Mouse (Mus musculus): ENCODE data around the gene Ceacam3.
"Not testable (repeated sequence)": the region's sequence is repeated elsewhere in the genome, so short reads cannot be mapped to it uniquely, and the experiment has no call there.

The Ceacam3 gene

DNA sequence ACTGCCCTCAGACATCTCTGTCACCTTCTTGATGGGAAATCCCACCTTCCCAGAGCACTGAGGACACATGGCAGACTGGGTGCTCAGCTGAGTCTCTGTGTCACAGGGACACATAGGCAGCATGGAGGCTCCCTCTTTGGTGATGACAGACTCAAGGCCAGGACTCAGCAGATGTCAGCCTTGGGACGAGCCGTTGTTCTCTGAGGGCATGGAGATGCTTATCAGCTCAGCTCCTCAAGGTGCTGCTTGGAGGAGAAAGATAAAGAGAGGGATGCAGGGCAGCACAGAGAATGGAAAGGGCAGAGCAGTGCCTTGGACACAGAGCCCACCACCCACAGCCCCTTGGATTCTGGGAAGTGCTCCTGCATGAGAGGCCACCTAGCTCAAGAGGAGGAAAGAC, at the start of gene Ceacam3:
Gene Ceacam3 (plus strand): TSS at position 352 of the 400 bp plus-strand sequence.
- no peak for DNase-seq (ENCODE audit: low spot score)

DNA sequence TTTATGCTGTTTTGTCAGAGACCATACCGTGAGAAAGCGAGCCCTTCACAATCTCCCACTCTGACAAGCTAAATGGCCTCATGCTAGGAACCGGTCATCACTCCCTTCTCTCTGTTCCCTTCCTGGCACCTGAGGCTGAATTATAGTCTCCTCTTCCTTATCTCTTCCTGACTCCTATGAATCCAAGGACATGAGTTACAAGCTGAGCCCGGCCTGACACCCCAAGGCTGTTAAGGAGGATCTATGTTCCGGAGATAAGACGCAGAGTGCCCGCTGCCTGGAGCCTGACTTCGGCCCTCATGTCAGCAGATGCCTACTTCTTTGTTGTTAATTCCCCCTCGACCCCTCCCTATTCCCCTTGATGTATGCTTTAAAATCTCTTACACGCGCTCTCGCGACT, 48.5 kb upstream of the Ceacam3 start:
- not testable (repeated sequence) for DNase-seq (ENCODE audit: low spot score)

DNA sequence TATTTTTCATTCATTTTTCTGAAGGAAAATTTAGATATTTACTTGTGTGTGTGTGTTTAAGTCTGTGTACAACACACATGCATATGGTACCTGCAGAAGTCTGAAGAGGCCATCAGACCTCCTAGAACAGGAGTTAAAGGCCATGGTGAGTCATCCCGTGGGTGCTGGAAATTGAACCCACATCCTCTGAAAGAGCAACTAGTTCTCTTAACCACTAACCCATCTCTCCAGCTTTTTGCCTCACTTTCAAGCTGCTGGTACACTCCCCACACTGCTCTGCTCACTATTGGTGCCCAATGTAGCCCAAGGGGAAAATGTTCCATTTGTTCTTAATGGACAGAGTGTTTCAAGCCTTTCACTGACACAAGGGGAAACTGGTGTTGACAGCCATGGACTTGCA, 14.8 kb upstream of the Ceacam3 start:
- no peak for DNase-seq (ENCODE audit: low spot score)

DNA sequence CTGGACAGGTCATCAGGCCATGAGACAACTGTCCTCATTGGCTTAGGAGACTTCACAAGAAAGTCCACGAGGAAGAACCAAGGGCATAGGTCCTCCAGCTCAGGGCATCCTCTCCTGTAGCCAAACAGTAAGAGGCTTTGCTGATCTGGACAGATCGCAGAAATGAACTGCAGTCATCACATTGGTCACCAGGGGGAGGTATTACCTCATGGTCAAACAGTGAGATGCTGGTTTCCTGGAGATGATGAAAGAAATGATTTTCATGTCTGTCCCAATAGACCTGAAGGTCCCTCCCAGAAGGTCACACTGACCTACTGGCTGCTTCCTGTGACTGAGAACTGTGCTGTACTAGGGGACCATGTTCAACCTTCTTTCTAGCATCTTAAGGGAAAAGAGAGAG, 5.6 kb downstream of the Ceacam3 start:
- DNase-seq (ENCODE audit: low spot score): peak; percentile 3

DNA sequence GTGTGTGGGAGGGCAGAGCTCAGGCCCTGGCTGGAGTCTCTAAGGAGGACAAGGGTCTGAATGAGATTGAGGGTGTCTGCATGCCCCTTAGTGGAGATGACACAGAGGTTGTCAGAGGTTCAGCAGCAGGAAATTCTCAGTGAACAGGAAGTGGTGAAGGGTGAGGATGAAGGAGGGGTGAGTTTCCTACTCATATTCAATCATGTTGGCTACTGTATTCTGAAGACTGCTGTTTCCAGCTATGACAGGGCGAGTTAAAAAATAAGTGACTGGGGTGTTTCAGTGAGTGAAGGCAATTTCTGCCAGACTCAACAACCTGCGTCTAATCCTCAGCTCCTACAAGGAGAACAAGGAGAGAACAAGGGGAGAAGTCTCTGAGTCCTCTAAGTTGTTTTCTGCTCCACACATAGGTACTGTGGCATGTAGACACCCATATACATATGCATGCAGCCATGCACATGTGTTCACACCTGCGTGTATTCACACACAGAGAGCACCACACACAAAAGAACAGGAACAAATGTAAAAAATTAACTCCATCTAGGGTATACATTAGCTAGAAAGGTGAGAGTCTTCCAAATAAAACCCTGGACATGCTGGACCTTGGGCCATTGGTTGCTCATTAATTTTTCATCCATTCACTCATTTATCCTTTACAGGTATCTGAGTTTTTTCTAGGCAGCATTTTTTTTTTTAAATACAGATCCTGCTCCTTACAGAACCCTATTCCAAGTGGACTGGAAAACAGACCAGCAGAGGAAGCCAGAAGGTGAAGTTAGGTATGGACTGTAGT, 7.0 kb downstream of the Ceacam3 start:
- no peak for DNase-seq (ENCODE audit: low spot score)

DNA sequence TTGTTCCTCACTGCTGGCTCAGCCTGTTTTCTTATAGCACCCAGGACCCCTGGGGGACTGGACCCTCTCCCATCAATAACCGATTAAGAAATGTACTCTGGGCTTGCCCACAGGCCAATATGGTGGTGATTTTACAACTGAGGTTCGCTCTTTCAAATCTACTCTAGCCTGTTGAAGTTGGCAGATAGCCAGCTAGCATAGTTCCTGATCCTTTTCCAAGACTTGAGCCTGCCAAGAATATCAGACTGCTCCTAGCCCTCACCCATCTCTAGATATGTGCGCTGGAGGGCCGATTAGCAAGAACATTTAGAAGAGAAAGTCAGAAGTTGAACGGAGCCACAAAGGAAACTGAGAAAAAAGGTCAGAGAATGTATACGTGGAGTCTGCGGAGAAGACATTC, 8.9 kb downstream of the Ceacam3 start:
- no peak for DNase-seq (ENCODE audit: low spot score)

DNA sequence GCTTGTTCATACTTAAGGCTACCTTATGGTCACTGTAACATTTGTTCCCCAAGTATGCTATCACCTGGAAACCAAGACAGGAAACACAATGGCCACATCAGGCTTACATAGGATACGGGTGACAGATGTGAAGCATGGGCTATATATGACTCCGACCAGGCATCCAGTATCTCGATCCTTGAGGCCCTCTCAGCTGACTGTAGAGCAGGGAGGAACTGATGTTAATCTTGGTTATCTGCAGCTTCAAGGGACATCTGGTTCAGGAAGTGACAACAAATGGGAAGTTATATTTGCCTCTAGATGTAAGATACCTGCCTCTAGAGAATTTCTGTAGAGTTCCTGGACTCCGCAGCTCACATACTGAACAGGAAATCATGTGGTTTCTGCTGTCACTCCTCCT, 21.7 kb downstream of the Ceacam3 start:
- DNase-seq (ENCODE audit: low spot score): no peak

DNA sequence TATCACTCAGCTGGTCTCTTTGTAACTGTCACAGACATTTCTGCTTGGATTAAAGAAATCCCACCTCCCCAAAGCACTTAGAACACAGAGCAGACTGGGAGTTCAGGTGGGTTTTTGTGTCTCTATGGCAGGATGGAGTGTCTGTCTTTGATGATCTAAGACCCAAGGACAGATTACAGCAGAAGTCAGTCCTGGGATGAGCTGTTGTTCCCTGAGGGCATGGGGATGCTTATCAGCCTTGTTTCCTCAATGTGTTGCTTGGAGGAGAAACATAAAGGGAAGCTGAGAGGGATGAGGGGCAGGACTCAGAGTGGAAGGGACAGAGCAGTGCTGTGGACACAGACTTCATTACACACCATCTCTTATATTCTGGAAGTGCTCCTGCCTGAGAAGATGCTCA, 53.1 kb downstream of the Ceacam3 start, which contains the start of gene Psg29:
Gene Psg29 (plus strand): TSS at position 301 of the 400 bp plus-strand sequence.
- no peak for DNase-seq (ENCODE audit: low spot score)

DNA sequence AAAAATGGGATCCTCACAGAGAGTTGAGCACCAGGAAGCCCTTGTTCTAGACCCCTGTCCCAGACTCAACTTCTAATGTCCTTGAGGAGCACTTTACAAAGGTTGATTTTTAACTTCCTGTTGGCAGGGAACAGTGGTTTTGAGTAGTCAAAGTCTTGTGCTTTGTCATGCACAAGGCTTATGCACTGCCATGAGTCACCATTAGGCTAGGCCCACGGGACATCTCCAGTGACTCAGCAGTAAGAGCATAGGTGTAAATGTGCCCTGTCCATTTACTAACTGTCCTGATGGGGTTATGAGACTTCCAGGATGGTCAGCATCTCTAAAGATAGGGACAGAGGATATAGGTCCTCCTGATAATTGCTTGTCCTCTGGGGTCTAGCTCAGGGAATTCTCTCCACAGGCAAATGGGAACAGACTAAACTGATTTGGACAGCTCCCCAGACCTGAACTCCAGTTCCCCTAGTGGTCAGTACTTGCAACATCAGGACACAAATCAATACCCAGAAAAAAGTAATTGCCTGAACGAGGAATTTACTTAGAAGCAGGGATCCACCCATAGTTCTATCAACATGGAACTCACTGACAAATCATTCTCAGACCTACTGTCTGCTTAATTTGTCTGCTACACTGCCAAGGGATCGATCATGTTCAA, 55.6 kb downstream of the Ceacam3 start:
- DNase-seq (ENCODE audit: low spot score): no peak

Data from c-Kit-positive CD71-positive TER-119-positive erythroid progenitor cells, embryonic 14.5 days (primary cell).